Mouse (Mus musculus): ENCODE results near the gene Klhl5. TPM values are rescaled to one million over a fixed set of nuclear protein-coding genes. Genes with fewer than 3 reads are reported as not detected.

The Klhl5 gene
- polyA plus RNA-seq, 1 experiment from 2014 or later: 11.9 TPM

GRCm38 (mm10) chr5:65149706-65150105 lies 42.4 kb downstream of the Klhl5 start:
- Histone ChIP-seq H3K4me1 (replicated peaks) (peaks cover 4% of the 10 kb centered on the region; the same call in 1 of the 2 replicates), H3K36me3 (peaks cover 15% of the 10 kb centered on the region; the same call in 1 of the 2 replicates), H3K4me3 (no peak overlapping the region), H3K9ac (no peak overlapping the region), H3K27ac (no peak overlapping the region), H3K27me3 (no peaks in the 10 kb centered on the region), H3K4me2 (no peak overlapping the region), H3K9me3 (replicated peaks) (no peaks in the 10 kb centered on the region)
- ATAC-seq (replicated peaks; ENCODE audit: insufficient number of reproducible peaks, insufficient read depth, low FRiP score, low read depth): no peak
- WGBS: 93% methylated on average over 6 of the region's 6 CpGs

DNA sequence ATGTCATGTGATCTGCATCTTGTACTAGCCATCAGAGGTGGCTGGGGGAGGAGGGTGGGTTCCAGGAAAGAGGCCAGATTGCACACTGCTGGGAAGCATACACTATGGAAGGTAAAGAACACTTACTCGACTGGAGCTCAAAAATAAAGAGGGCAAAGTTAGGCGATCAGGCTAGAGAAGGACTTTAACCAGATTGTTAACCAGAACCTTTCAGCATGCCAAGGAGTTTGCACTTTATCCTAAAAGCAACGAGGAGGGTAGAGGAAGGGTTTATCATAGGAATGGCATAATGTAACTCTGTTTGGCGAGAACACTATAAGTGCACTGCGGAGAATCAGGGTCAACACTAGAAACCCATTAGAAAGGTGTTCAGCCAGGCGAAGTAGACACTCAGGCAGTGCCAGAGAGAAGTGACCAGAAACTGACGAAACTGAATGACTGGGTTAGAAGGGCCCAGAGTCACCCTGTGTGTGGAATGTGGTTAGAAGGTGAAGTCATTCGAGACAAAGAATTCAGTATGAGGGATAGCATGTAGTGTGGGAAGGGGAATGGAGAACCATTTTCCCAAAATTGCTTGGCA lies 43.1 kb downstream of the Klhl5 start:
- peaks cover 4% of the 10 kb centered on the region; the same call in 1 of the 2 replicates for H3K4me1 ChIP-seq (replicated peaks)
- no peak overlapping the region for H3K4me2 ChIP-seq
- no peaks in the 10 kb centered on the region for H3K27me3 ChIP-seq
- no peaks in the 10 kb centered on the region for H3K9me3 ChIP-seq (replicated peaks)
- H3K27ac ChIP-seq: no peak overlapping the region
- 75% methylated on average over 8 of the region's 8 CpGs for WGBS
- peaks cover 8% of the 10 kb centered on the region; the same call in 1 of the 2 replicates for H3K36me3 ChIP-seq
- H3K9ac ChIP-seq: no peak overlapping the region
- H3K4me3 ChIP-seq: no peak overlapping the region
- ATAC-seq (replicated peaks; ENCODE audit: insufficient number of reproducible peaks, insufficient read depth, low FRiP score, low read depth): no peak

DNA sequence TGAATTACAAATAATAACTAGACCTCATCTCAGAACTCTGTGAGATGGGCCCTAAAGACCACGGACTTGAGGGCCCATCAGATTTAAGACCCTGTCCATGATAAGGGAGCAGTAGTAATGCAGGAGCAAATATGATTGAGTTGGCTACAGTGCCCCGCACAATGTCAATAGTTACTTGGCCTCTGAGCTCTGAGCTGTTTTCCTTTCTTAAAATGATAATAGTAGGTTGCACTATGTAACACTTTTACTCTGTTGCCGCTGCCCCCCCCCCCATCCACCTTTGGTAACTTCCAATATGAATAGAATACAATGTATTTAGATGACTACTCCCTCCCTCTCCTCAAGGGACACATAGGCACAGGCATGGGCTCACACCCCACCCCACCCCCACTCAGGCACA lies 43.9 kb downstream of the Klhl5 start:
- H3K9ac ChIP-seq: no peak overlapping the region
- H3K4me3 ChIP-seq: no peak overlapping the region
- ATAC-seq (replicated peaks; ENCODE audit: insufficient number of reproducible peaks, insufficient read depth, low FRiP score, low read depth): no peak
- H3K4me2 ChIP-seq: no peak overlapping the region
- peaks cover 4% of the 10 kb centered on the region; the same call in 1 of the 2 replicates for H3K4me1 ChIP-seq (replicated peaks)
- H3K9me3 ChIP-seq (replicated peaks): no peaks in the 10 kb centered on the region
- 88% methylated on average over 3 of the region's 3 CpGs for WGBS
- H3K27me3 ChIP-seq: no peaks in the 10 kb centered on the region
- H3K36me3 ChIP-seq: peaks cover 8% of the 10 kb centered on the region; the same call in 1 of the 2 replicates
- no peak overlapping the region for H3K27ac ChIP-seq

GRCm38 (mm10) chr5:65151767-65152166 lies 44.4 kb downstream of the Klhl5 start:
- Histone ChIP-seq H3K4me3 (no peak overlapping the region), H3K9me3 (replicated peaks) (no peaks in the 10 kb centered on the region), H3K9ac (no peak overlapping the region), H3K4me1 (replicated peaks) (peaks cover 4% of the 10 kb centered on the region; the same call in 1 of the 2 replicates), H3K27me3 (no peaks in the 10 kb centered on the region), H3K36me3 (peaks cover 8% of the 10 kb centered on the region; the same call in 1 of the 2 replicates), H3K4me2 (no peak overlapping the region), H3K27ac (no peak overlapping the region)
- no peak for ATAC-seq (replicated peaks; ENCODE audit: insufficient number of reproducible peaks, insufficient read depth, low FRiP score, low read depth)
- 59% methylated on average over 5 of the region's 5 CpGs for WGBS

DNA sequence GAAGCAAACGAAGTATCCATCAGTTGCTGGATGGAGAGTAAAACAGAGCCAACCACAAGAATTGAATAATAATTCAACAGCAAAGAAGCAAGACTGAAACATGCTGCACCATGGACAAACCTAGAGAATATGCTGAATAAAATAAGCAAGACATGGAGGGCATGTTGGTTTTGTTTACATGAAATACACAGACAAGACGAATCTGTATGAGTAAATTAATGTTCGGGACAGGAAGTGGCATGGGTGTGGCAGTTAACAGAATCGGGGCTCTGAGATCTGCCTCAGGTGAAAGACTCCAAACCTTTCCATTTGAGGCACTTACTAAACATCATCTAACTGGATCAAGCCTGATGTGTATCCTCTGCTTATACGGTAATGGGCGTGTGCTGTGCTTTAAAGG lies 46.9 kb downstream of the Klhl5 start:
- Histone ChIP-seq H3K27ac (no peak overlapping the region), H3K9ac (no peak overlapping the region), H3K9me3 (replicated peaks) (no peaks in the 10 kb centered on the region), H3K4me2 (no peak overlapping the region), H3K4me3 (no peak overlapping the region), H3K36me3 (0 out of 2 replicates have a peak, but pooled peaks cover 2% of the 10 kb centered on the region), H3K4me1 (replicated peaks) (peaks cover 4% of the 10 kb centered on the region; the same call in 1 of the 2 replicates), H3K27me3 (no peaks in the 10 kb centered on the region)
- WGBS: 81% methylated on average over 6 of the region's 6 CpGs
- ATAC-seq (replicated peaks; ENCODE audit: insufficient number of reproducible peaks, insufficient read depth, low FRiP score, low read depth): no peak

DNA sequence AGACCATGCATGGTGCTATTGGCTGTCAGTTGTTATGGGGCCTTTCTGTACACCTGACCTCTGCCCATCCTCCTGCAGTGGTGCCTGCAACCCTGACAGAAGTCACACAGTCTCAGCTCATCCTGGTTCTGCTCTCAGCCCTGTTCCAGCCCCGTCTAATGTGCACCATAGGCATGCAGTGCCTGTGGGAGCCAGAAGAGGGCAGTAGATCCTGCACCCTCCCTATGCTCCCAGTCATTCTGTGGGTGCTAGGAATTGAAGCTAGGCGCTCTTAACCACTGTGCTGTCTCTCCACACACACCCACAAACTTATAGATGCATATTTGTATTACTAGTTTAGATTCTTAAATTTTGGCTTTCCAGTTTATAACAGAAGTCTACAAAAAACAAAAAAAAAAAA lies 49.5 kb downstream of the Klhl5 start:
- Histone ChIP-seq H3K9ac (no peak overlapping the region), H3K4me1 (replicated peaks) (peaks cover under 1% of the 10 kb centered on the region; the same call in 1 of the 2 replicates), H3K36me3 (no peaks in the 10 kb centered on the region), H3K9me3 (replicated peaks) (no peaks in the 10 kb centered on the region), H3K27ac (no peak overlapping the region), H3K4me3 (no peak overlapping the region), H3K27me3 (no peaks in the 10 kb centered on the region), H3K4me2 (no peak overlapping the region)
- ATAC-seq (replicated peaks; ENCODE audit: insufficient number of reproducible peaks, insufficient read depth, low FRiP score, low read depth): no peak
- WGBS: 68% methylated on average over 2 of the region's 2 CpGs

DNA sequence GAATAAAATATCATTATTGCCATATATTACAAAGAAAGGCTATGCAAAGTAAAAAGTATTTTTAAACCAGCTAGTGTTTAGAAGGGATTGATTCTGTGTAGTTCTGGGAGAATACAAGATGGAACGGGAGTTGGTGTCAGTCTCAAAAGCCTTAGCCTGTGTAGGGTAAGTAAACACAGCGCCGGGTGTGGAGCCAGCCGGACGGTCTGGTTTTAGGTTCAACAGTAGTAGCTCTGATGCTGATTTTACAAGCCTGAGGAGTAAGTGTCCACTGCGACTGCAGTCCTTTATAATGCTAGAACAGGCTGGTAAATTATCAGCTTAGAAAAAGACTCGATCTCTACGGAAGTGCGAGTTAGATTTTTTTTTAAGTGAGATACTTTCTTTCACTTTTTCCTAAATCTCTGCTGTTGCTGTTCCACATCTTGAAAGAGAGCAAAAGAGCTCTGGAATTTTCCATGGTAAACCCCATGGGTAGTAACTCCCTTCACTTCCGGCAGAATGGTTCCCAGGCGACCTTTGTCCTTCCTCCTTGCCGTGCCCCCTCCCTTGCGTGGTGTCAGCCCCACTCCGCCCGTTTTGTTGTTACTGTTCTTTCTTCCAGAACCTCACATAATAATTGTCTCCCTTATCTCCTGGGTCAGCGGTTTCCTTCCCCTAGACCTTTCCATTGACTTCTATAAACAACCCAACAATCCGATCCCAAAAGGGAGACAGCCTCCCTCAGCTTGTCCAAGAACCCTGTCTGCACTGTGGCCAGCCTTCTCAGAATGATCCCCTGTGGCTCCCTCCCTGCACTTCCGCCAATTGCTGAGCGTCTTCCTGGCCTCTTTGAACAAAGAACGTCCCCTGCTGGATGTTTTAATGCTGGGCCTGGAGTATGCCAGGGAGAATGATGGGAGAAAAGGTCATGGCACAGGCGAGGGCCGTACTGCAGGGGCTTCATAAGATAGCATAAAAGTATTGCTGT lies 50.4 kb downstream of the Klhl5 start:
- ATAC-seq (replicated peaks; ENCODE audit: insufficient number of reproducible peaks, insufficient read depth, low FRiP score, low read depth): peak; percentile 90
- Histone ChIP-seq H3K9me3 (replicated peaks) (no peaks in the 10 kb centered on the region), H3K36me3 (no peaks in the 10 kb centered on the region), H3K27ac (peak overlapping the region; percentile 81), H3K4me1 (replicated peaks) (no peaks in the 10 kb centered on the region), H3K9ac (no peak overlapping the region), H3K4me2 (peak overlapping the region; percentile 29; the same call in 1 of the 2 replicates), H3K27me3 (no peaks in the 10 kb centered on the region), H3K4me3 (no peak overlapping the region)
- 62% methylated on average over 22 of the region's 22 CpGs for WGBS

GRCm38 (mm10) chr5:65158696-65159305 lies 51.5 kb downstream of the Klhl5 start:
- no peaks in the 10 kb centered on the region; the same call in 1 of the 2 replicates for H3K36me3 ChIP-seq
- no peak overlapping the region for H3K4me3 ChIP-seq
- H3K4me1 ChIP-seq (replicated peaks): no peaks in the 10 kb centered on the region
- no peak for ATAC-seq (replicated peaks; ENCODE audit: insufficient number of reproducible peaks, insufficient read depth, low FRiP score, low read depth)
- H3K4me2 ChIP-seq: no peak overlapping the region
- H3K9me3 ChIP-seq (replicated peaks): no peaks in the 10 kb centered on the region
- H3K9ac ChIP-seq: no peak overlapping the region
- no peaks in the 10 kb centered on the region for H3K27me3 ChIP-seq
- H3K27ac ChIP-seq: peak overlapping the region; percentile 81
- 88% methylated on average over 20 of the region's 20 CpGs for WGBS

DNA sequence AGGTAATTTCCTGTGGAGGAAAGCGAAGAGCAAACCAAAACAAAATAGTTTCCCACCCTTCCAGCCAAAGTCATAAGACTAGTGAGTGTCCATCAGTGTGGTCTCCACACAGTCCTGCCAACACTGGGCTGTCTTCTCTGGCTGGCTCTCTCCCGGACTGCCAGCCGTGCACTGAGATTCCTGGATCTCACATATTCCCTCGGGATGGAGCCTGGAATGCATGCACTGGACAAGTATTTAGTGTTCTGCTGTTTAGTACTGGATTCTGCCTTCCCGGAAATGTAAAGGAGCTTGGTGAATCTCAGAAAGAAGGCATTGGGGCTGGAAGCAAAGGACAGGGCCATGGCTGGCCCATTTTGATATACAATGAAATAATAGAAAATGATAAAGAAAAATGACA lies 55.7 kb downstream of the Klhl5 start:
- no peaks in the 10 kb centered on the region for H3K27me3 ChIP-seq
- no peaks in the 10 kb centered on the region for H3K4me1 ChIP-seq (replicated peaks)
- ATAC-seq (replicated peaks; ENCODE audit: insufficient number of reproducible peaks, insufficient read depth, low FRiP score, low read depth): no peak
- no peaks in the 10 kb centered on the region for H3K9me3 ChIP-seq (replicated peaks)
- peaks cover 10% of the 10 kb centered on the region; the same call in 1 of the 2 replicates for H3K36me3 ChIP-seq
- 53% methylated on average over 5 of the region's 5 CpGs for WGBS
- H3K4me2 ChIP-seq: no peak overlapping the region
- H3K9ac ChIP-seq: no peak overlapping the region
- H3K27ac ChIP-seq: no peak overlapping the region
- no peak overlapping the region for H3K4me3 ChIP-seq

GRCm38 (mm10) chr5:65163489-65164092 lies 56.3 kb downstream of the Klhl5 start:
- H3K4me2 ChIP-seq: no peak overlapping the region

GRCm38 (mm10) chr5:65170206-65170605 lies 62.9 kb downstream of the Klhl5 start:
- H3K27ac ChIP-seq: no peak overlapping the region
- H3K36me3 ChIP-seq: 0 out of 2 replicates have a peak, but pooled peaks cover under 1% of the 10 kb centered on the region
- WGBS: 88% methylated on average over 9 of the region's 9 CpGs
- H3K4me2 ChIP-seq: no peak overlapping the region
- no peaks in the 10 kb centered on the region for H3K27me3 ChIP-seq
- no peaks in the 10 kb centered on the region for H3K9me3 ChIP-seq (replicated peaks)
- no peak overlapping the region for H3K9ac ChIP-seq
- H3K4me1 ChIP-seq (replicated peaks): 0 out of 2 replicates have a peak, but pooled peaks cover 6% of the 10 kb centered on the region
- H3K4me3 ChIP-seq: no peak overlapping the region
- no peak for ATAC-seq (replicated peaks; ENCODE audit: insufficient number of reproducible peaks, insufficient read depth, low FRiP score, low read depth)

More at GRCm38 (mm10) chr5:65163489-65164092, 56.3 kb downstream of the Klhl5 start:
- no peak overlapping the region for H3K27ac ChIP-seq
- H3K36me3 ChIP-seq: peaks cover 10% of the 10 kb centered on the region; the same call in 1 of the 2 replicates
- no peak overlapping the region for H3K4me3 ChIP-seq
- H3K9ac ChIP-seq: no peak overlapping the region
- ATAC-seq (replicated peaks; ENCODE audit: insufficient number of reproducible peaks, insufficient read depth, low FRiP score, low read depth): no peak
- 77% methylated on average over 17 of the region's 17 CpGs for WGBS
- H3K27me3 ChIP-seq: no peaks in the 10 kb centered on the region
- H3K4me1 ChIP-seq (replicated peaks): no peaks in the 10 kb centered on the region
- no peaks in the 10 kb centered on the region for H3K9me3 ChIP-seq (replicated peaks)
